8 mouse cellular contexts compared by ENCODE assay signal in the genomic region with DNA sequence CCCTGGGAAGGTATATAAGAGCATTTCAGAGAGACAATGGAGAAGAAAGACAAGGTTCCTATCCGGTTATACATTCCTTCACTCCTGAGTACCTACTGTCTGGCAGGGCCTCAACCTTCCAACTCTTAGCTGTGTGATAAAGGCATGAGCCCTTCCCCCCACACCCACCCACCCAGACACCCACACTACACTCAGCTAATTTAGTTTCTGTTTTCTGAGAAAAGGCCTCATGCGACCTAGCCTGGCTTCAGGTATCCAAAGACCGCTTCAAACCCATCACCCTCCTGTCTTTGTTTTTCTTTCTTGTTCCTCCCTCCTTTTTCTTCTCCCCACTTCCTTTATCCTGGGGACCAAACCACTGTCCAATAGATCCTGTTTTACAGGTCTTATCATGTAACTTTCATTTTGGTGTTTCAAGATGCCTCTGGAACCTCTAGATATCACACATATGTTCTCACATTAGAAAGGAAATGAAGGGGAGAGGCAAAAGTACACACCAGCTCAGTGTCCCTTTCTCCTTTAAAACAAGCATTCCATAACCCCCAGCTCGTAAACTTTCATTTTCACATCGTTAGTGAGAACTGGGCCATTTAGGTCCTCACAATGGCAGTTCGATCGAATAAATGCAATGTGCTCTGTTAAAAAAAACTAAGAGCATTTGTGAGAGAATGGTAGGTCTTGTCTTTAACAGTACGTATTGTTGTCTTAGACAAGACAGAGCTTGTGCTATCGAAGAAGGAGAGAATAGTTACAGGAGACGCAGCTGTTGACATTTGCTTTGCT. TPM values are rescaled to one million over a fixed set of nuclear protein-coding genes. Genes with fewer than 3 reads are reported as not detected.
DNase-seq lines count a peak whose midpoint lies in the region; ATAC-seq and TF ChIP-seq lines count a peak whose summit lies in the region.

No protein-coding gene starts in this region.

- H3K4me2 ChIP-seq in heart, postnatal 0 days (ENCODE audit: low read depth, low read length): peak overlapping the region; percentile 51
- peak overlapping the region; percentile 51 for H3K4me2 ChIP-seq in hindbrain, embryonic 13.5 days

- peak overlapping the region; percentile 64 for H3K27ac ChIP-seq in heart, postnatal 0 days (ENCODE audit: low read depth)
- peak overlapping the region; percentile 36; the same call in 1 of the 2 replicates for H3K27ac ChIP-seq in bone marrow, adult 2 months (ENCODE audit: control insufficient read depth, insufficient read depth, low read depth, low read length, poor library complexity)
- 0 out of 2 replicates have a peak overlapping the region, but pooled peaks have one; percentile 99 for H3K27ac ChIP-seq in hindbrain, embryonic 13.5 days
- no peak overlapping the region for H3K27ac ChIP-seq in midbrain, embryonic 10.5 days (replicated peaks)

- intact Hi-C loops in heart, postnatal 25 days (cut with DNase I): loop anchor here (2.0 to 5.0 kb wide), 4 partner anchors 28 to 266 kb away; a partner anchor contains a TSS

- TF ChIP-seq EP300 in heart, postnatal 0 days (IDR thresholded peaks at IDR 0.05; ENCODE audit: low read depth): no peak

- no peak for DNase-seq in heart, postnatal 0 days (ENCODE audit: low spot score)
- DNase-seq in heart, postnatal 25 days (ENCODE audit: low spot score): no peak
- no peak for DNase-seq in midbrain, embryonic 10.5 days (ENCODE audit: low spot score)
- no peak for DNase-seq in left cerebral cortex, adult 9 months (ENCODE audit: low spot score in 2 of 2)
- DNase-seq in embryo, embryonic 9.5 days (ENCODE audit: extremely low spot score): no peak
- no peak for DNase-seq in ovary, postnatal 36 days (ENCODE audit: low spot score)

- TF ChIP-seq CTCF in heart, postnatal 0 days (IDR thresholded peaks at IDR 0.05; ENCODE audit: low read depth): no peak
- TF ChIP-seq CTCF in bone marrow, adult 2 months (IDR thresholded peaks at IDR 0.05; ENCODE audit: control insufficient read depth, insufficient read depth, low read length): no peak

- ATAC-seq in heart, postnatal 0 days (ENCODE audit: insufficient read depth, low read depth): no peak
- peak; percentile 11; the same call in 1 of the 2 replicates for ATAC-seq in hindbrain, embryonic 13.5 days (ENCODE audit: low FRiP score)

- no peaks in the 10 kb centered on the region for H3K36me3 ChIP-seq in heart, postnatal 0 days (replicated peaks; ENCODE audit: control insufficient read depth, insufficient read depth, low read length)
- H3K36me3 ChIP-seq in hindbrain, embryonic 13.5 days: no peaks in the 10 kb centered on the region
- H3K36me3 ChIP-seq in midbrain, embryonic 10.5 days: no peaks in the 10 kb centered on the region

- H3K9me3 ChIP-seq in heart, postnatal 0 days (replicated peaks; ENCODE audit: control insufficient read depth, low read length): no peaks in the 10 kb centered on the region
- no peaks in the 10 kb centered on the region for H3K9me3 ChIP-seq in hindbrain, embryonic 13.5 days
- H3K9me3 ChIP-seq in midbrain, embryonic 10.5 days (replicated peaks): no peaks in the 10 kb centered on the region

- no peaks in the 10 kb centered on the region for H3K27me3 ChIP-seq in heart, postnatal 0 days (ENCODE audit: control insufficient read depth, insufficient read depth, low read length)
- no peaks in the 10 kb centered on the region for H3K27me3 ChIP-seq in hindbrain, embryonic 13.5 days
- no peaks in the 10 kb centered on the region for H3K27me3 ChIP-seq in midbrain, embryonic 10.5 days (ENCODE audit: low read depth, poor library complexity, severe bottlenecking)

- WGBS in heart, postnatal 0 days: 70% methylated on average over 10 of the region's 10 CpGs
- 50% methylated on average over 10 of the region's 10 CpGs for WGBS in bone marrow, adult 2 months
- WGBS in hindbrain, embryonic 13.5 days: 86% methylated on average over 10 of the region's 10 CpGs
- 89% methylated on average over 10 of the region's 10 CpGs for WGBS in midbrain, embryonic 10.5 days

- H3K4me3 ChIP-seq in heart, postnatal 0 days (ENCODE audit: low read depth, low read length): peak overlapping the region; percentile 91
- peak overlapping the region; percentile 11 for H3K4me3 ChIP-seq in bone marrow, adult 2 months (replicated peaks; ENCODE audit: control insufficient read depth, low read depth, low read length)
- peak overlapping the region; percentile 85 for H3K4me3 ChIP-seq in hindbrain, embryonic 13.5 days
- peak overlapping the region; percentile 86; the same call in 1 of the 2 replicates for H3K4me3 ChIP-seq in midbrain, embryonic 10.5 days

- no peak for TF ChIP-seq POLR2A in bone marrow, adult 2 months (IDR thresholded peaks at IDR 0.05; ENCODE audit: borderline replicate concordance, control insufficient read depth, low read depth, low read length)

- H3K4me1 ChIP-seq in heart, postnatal 0 days (ENCODE audit: control insufficient read depth, insufficient read depth): peaks cover 21% of the 10 kb centered on the region
- H3K4me1 ChIP-seq in bone marrow, adult 2 months (ENCODE audit: control insufficient read depth, insufficient read depth, low read length): peaks cover 2% of the 10 kb centered on the region; the same call in 1 of the 2 replicates
- peaks cover 30% of the 10 kb centered on the region for H3K4me1 ChIP-seq in hindbrain, embryonic 13.5 days (replicated peaks)
- H3K4me1 ChIP-seq in midbrain, embryonic 10.5 days: peaks cover 25% of the 10 kb centered on the region

- H3K9ac ChIP-seq in heart, postnatal 0 days (replicated peaks; ENCODE audit: low read depth, low read length): no peak overlapping the region
- H3K9ac ChIP-seq in hindbrain, embryonic 13.5 days: 0 out of 2 replicates have a peak overlapping the region, but pooled peaks have one; percentile 95

RNA-seq across cellular contexts. Expression of a gene that starts 1.1 kb away (rescaled TPM):
- 94.8 and 139 TPM in 2 replicates for total RNA-seq in heart, postnatal 0 days (2014; rRNA removed; ENCODE audit: low replicate concordance)
- 231 and 235 TPM in 2 replicates for polyA plus RNA-seq in heart, postnatal 0 days (2015; fragmentation: Nextera tagmentation; extraction: Ambion mirVana)
- 100 to 1,000 TPM; 330 to 353 TPM for total RNA-seq in heart, postnatal 25 days (2021)
- polyA plus RNA-seq in bone marrow, adult 2 months (2011; ENCODE audit: insufficient read depth, insufficient read length, low replicate concordance, missing spikeins): 115 and 118 TPM in 2 replicates
- polyA plus RNA-seq in hindbrain, embryonic 13.5 days (2015; fragmentation: Nextera tagmentation; extraction: Ambion mirVana): 109 and 113 TPM in 2 replicates
- 65.2 and 71.0 TPM in 2 replicates for polyA plus RNA-seq in midbrain, embryonic 10.5 days (2016; fragmentation: Nextera tagmentation; extraction: Ambion mirVana)

RNA-seq across cellular contexts. Expression of a gene that starts 39.5 kb away (rescaled TPM):
- total RNA-seq in heart, postnatal 0 days (2014; rRNA removed; ENCODE audit: low replicate concordance): 16.6 and 17.2 TPM in 2 replicates
- polyA plus RNA-seq in heart, postnatal 0 days (2015; fragmentation: Nextera tagmentation; extraction: Ambion mirVana): 11.0 and 11.8 TPM in 2 replicates
- total RNA-seq in heart, postnatal 25 days (2021): 1 to 10 TPM; 1.0 to 1.1 TPM
- 7.0 and 8.3 TPM in 2 replicates for polyA plus RNA-seq in bone marrow, adult 2 months (2011; ENCODE audit: insufficient read depth, insufficient read length, low replicate concordance, missing spikeins)
- 0.13 and 0.14 TPM in 2 replicates for polyA plus RNA-seq in hindbrain, embryonic 13.5 days (2015; fragmentation: Nextera tagmentation; extraction: Ambion mirVana)
- not detected in 2 replicates for polyA plus RNA-seq in midbrain, embryonic 10.5 days (2016; fragmentation: Nextera tagmentation; extraction: Ambion mirVana)

Comparison
In these comparisons a context has a peak if more than half of its experiments do, and no peak if none do; other contexts are left out.
1. H3K4me3 ChIP-seq: peak in every context shown above with its lines; median percentile 91 in heart, postnatal 0 days; 86 in midbrain, embryonic 10.5 days; 85 in hindbrain, embryonic 13.5 days; 11 in bone marrow, adult 2 months.